Mouse (Mus musculus) left cerebral cortex, postnatal 4 days (tissue): ENCODE measurements around the gene Cad. TPM values are rescaled to one million over a fixed set of nuclear protein-coding genes. Genes with fewer than 3 reads are reported as not detected.
"Not testable (repeated sequence)": the region's sequence is repeated elsewhere in the genome, so short reads cannot be mapped to it uniquely, and the experiment has no call there.

ENCODE experiments used
- DNase-seq: peaks from one replicate; pipeline ENCODE4 v3.0.0-alpha.2; 2022
- intact Hi-C: fragments of 180-260 bp; cut with DNase I; formaldehyde crosslinking; loops from one replicate; pipeline ENCODE4 v1.15.1; 2025
- total RNA-seq, 2 experiments: library from RNA; stranded (reverse); gene quantifications; 2 replicates each; pipeline ENCODE4 v1.2.3; 2021

Cad gene
- total RNA-seq, result 10 to 100 TPM; 34.1 to 37.6 TPM

GRCm38 (mm10) chr5:31054261-31055215, at the start of gene Cad:
Cad (plus strand) TSS chr5:31054780.
- intact Hi-C loops, result no loop called here
- DNase-seq, result peak; percentile 95

GRCm38 (mm10) chr5:31012737-31013136, 41.8 kb upstream of the Cad start:
- no peak for DNase-seq
- intact Hi-C loops, result no loop called here

GRCm38 (mm10) chr5:31015913-31016312, 38.7 kb upstream of the Cad start:
- DNase-seq, result no peak
- intact Hi-C loops, result no loop called here

- intact Hi-C loops, DNase-seq: not testable (repeated sequence)
These were observed 32.8 kb upstream of the Cad start for GRCm38 (mm10) chr5:31021790-31022189.

- intact Hi-C loops, result no loop called here
These were observed 31.9 kb upstream of the Cad start for GRCm38 (mm10) chr5:31022690-31023089.

GRCm38 (mm10) chr5:31023254-31023653, 31.3 kb upstream of the Cad start:
- intact Hi-C loops, result no loop called here
- DNase-seq, result no peak

More at GRCm38 (mm10) chr5:31022690-31023089, 31.9 kb upstream of the Cad start:
- no peak for DNase-seq

GRCm38 (mm10) chr5:31024641-31025040, 29.9 kb upstream of the Cad start:
- intact Hi-C loops, result no loop called here
- DNase-seq, result no peak

GRCm38 (mm10) chr5:31030926-31031325, 23.7 kb upstream of the Cad start:
- no peak for DNase-seq
- intact Hi-C loops, result no loop called here

GRCm38 (mm10) chr5:31031508-31031907, 23.1 kb upstream of the Cad start:
- DNase-seq, result no peak
- intact Hi-C loops, result no loop called here

- intact Hi-C loops, result no loop called here
- DNase-seq, result no peak
These were observed 19.9 kb upstream of the Cad start for GRCm38 (mm10) chr5:31034669-31035068.

GRCm38 (mm10) chr5:31036556-31036955, 18.0 kb upstream of the Cad start:
- DNase-seq, intact Hi-C loops: not testable (repeated sequence)

- no peak for DNase-seq
- intact Hi-C loops, result no loop called here
These were observed 16.3 kb upstream of the Cad start for GRCm38 (mm10) chr5:31038171-31038845.

GRCm38 (mm10) chr5:31046416-31046815, 8.2 kb upstream of the Cad start:
- intact Hi-C loops, result no loop called here
- no peak for DNase-seq

GRCm38 (mm10) chr5:31047074-31047473, 7.5 kb upstream of the Cad start:
- intact Hi-C loops, result no loop called here
- no peak for DNase-seq

- intact Hi-C loops, result no loop called here
- DNase-seq, result peak; percentile 99
These were observed 6.5 kb upstream of the Cad start, which contains the start of gene Atraid for GRCm38 (mm10) chr5:31047848-31048762. Atraid (plus strand) TSS chr5:31048312.

GRCm38 (mm10) chr5:31048763-31049641, 5.6 kb upstream of the Cad start, which contains the start of gene Slc5a6:
Slc5a6 (minus strand) TSS chr5:31048924.
- intact Hi-C loops, result no loop called here
- DNase-seq, result peak; percentile 44

GRCm38 (mm10) chr5:31050427-31050826, 4.2 kb upstream of the Cad start:
- no peak for DNase-seq
- intact Hi-C loops, result no loop called here

- DNase-seq, intact Hi-C loops: not testable (repeated sequence)
These were observed 852 bp upstream of the Cad start for GRCm38 (mm10) chr5:31053728-31054127.
